Mouse (Mus musculus) brain, adult 2 months (tissue): ENCODE measurements around the gene Lmod1.
"Not testable (repeated sequence)": the region's sequence is repeated elsewhere in the genome, so short reads cannot be mapped to it uniquely, and the experiment has no call there.

ENCODE experiments used
- DNase-seq: peaks from one replicate; pipeline ENCODE4 v3.0.0; 2011; ENCODE audit warnings: low read depth, low spot score

The Lmod1 gene

GRCm38 (mm10) chr1:135362115-135362514, 37.5 kb downstream of the Lmod1 start:
- no peak for DNase-seq

GRCm38 (mm10) chr1:135363446-135363845, 38.8 kb downstream of the Lmod1 start:
- DNase-seq: no peak

- DNase-seq: no peak
Observed at GRCm38 (mm10) chr1:135366380-135366779, 41.8 kb downstream of the Lmod1 start.

- peak; percentile 81 for DNase-seq
Observed at GRCm38 (mm10) chr1:135367005-135367404, 42.4 kb downstream of the Lmod1 start.

GRCm38 (mm10) chr1:135367595-135367994, 43.0 kb downstream of the Lmod1 start:
- DNase-seq: no peak

- DNase-seq: peak; percentile 98
Observed at GRCm38 (mm10) chr1:135368245-135368644, 43.6 kb downstream of the Lmod1 start.

- peak; percentile 86 for DNase-seq
Observed at GRCm38 (mm10) chr1:135368982-135369381, 44.4 kb downstream of the Lmod1 start.

- DNase-seq: no peak
Observed at GRCm38 (mm10) chr1:135369415-135369814, 44.8 kb downstream of the Lmod1 start.

GRCm38 (mm10) chr1:135373171-135373677, 48.6 kb downstream of the Lmod1 start:
- peak; percentile 64 for DNase-seq

- DNase-seq: peak; percentile 67
Observed at GRCm38 (mm10) chr1:135374175-135374867, 49.7 kb downstream of the Lmod1 start.

- DNase-seq: peak; percentile 91
Observed at GRCm38 (mm10) chr1:135374868-135375581, 50.4 kb downstream of the Lmod1 start, which contains the start of gene Shisa4. Gene Shisa4 (minus strand): TSS chr1:135375237.

GRCm38 (mm10) chr1:135378576-135378975, 54.0 kb downstream of the Lmod1 start:
- peak; percentile 91 for DNase-seq

GRCm38 (mm10) chr1:135379048-135379447, 54.4 kb downstream of the Lmod1 start:
- no peak for DNase-seq

GRCm38 (mm10) chr1:135380071-135380991, 55.7 kb downstream of the Lmod1 start:
- DNase-seq: peak; percentile 96

GRCm38 (mm10) chr1:135381560-135381959, 57.0 kb downstream of the Lmod1 start:
- not testable (repeated sequence) for DNase-seq

GRCm38 (mm10) chr1:135384171-135384570, 59.6 kb downstream of the Lmod1 start:
- peak; percentile 62 for DNase-seq

- peak; percentile 82 for DNase-seq
Observed at GRCm38 (mm10) chr1:135385161-135385560, 60.6 kb downstream of the Lmod1 start.

GRCm38 (mm10) chr1:135399466-135399865, 74.9 kb downstream of the Lmod1 start:
- no peak for DNase-seq

- peak; percentile 14 for DNase-seq
Observed at GRCm38 (mm10) chr1:135401452-135402110, 77.0 kb downstream of the Lmod1 start.

- DNase-seq: no peak
Observed at GRCm38 (mm10) chr1:135405356-135405755, 80.7 kb downstream of the Lmod1 start.

- DNase-seq: no peak
Observed at GRCm38 (mm10) chr1:135408973-135409372, 84.4 kb downstream of the Lmod1 start.
